Mouse (Mus musculus) brain, embryonic 14.5 days (tissue): ENCODE data around the gene Vac14.

Source experiments
- CTCF ChIP-seq: fragments of 200-500 bp; IDR thresholded peaks from 2 replicates; pipeline ENCODE4 v1.5.1; 2012; ENCODE audit warnings: inconsistent platforms, mild to moderate bottlenecking, moderate library complexity, borderline replicate concordance; ENCODE audit not compliant: insufficient read depth, insufficient read length; ENCODE audit errors: extremely low read depth
- POLR2A ChIP-seq: fragments of 200-500 bp; IDR thresholded peaks from 2 replicates; pipeline ENCODE4 v1.6.1; 2012; ENCODE audit warnings: mild to moderate bottlenecking, inconsistent platforms, borderline replicate concordance; ENCODE audit not compliant: poor library complexity, insufficient read depth, insufficient read length, severe bottlenecking; ENCODE audit errors: extremely low read depth

DNA sequence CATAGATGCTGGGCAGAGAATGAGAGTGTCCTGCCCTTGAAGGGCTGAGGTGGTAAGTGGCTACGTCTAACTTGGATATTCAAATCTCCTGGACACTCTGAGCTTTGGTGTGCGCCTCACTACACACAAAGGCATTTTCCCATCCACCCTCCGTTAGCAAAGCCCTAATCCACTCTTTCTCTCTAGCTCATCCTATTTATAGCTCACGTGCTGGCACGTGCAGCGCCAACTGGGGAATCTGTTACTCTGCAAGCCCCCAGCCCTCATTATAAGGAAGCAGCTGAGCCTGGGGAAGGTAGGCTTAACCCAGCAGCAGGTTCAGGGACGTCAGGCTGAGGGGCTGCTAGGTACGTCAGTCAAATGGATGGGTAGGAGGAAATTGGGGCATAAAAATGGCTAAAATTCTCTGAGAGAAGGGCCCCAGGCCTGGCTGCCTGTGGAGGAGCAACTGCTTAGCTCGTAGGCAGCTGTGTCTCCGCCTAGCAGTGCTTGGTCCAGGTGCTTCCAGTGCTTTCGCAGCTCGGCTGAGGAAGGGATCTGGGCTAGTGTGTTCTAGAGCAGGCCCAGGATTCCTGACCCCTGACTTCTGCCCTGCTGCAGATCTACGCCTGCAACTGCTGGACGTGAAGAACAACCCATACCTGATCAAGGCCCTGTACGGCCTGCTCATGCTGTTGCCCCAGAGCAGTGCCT lies 96.6 kb downstream of the Vac14 start:
- TF ChIP-seq POLR2A (no peak), CTCF (no peak)
